Mouse (Mus musculus) forebrain, embryonic 16.5 days (tissue): ENCODE measurements around the gene Ipo13. TPM values are rescaled to one million over a fixed set of nuclear protein-coding genes. Genes with fewer than 3 reads are reported as not detected.
A peak's percentile ranks its signal among the peaks of the same experiment; 100 is the strongest.

ENCODE experiments used
- ATAC-seq: fragments of 200-750 bp; cut with Nextera tagmentation; 2 replicates; pipeline ENCODE4 v1.8.0; 2017; ENCODE audit warnings: mild to moderate bottlenecking, moderate library complexity
- H3K27ac ChIP-seq: fragments of 300-500 bp; sonication (generic); 2 replicates; pipeline ENCODE4 v1.5.1; 2014; ENCODE audit warnings: low read length, control low read depth
- H3K27me3 ChIP-seq: fragments of 300-500 bp; sonication (generic); replicated peaks from 2 replicates; pipeline ENCODE4 v1.6.1; 2014; ENCODE audit warnings: low read length; ENCODE audit not compliant: control insufficient read depth, insufficient read depth
- H3K36me3 ChIP-seq: fragments of 300-500 bp; sonication (generic); 2 replicates; pipeline ENCODE4 v1.6.1; 2014; ENCODE audit not compliant: control insufficient read depth, insufficient read depth
- H3K4me1 ChIP-seq: fragments of 300-500 bp; sonication (generic); replicated peaks from 2 replicates; pipeline ENCODE4 v1.6.1; 2014; ENCODE audit warnings: low read length; ENCODE audit not compliant: control insufficient read depth, insufficient read depth
- H3K4me2 ChIP-seq: fragments of 300-500 bp; sonication (generic); 2 replicates; pipeline ENCODE4 v1.6.1; 2014; ENCODE audit warnings: mild to moderate bottlenecking, low read length, control low read depth
- H3K4me3 ChIP-seq: fragments of 300-500 bp; sonication (generic); replicated peaks from 2 replicates; pipeline ENCODE4 v1.5.1; 2014; ENCODE audit warnings: mild to moderate bottlenecking, low read length, control low read depth
- H3K9ac ChIP-seq: fragments of 300-500 bp; sonication (generic); replicated peaks from 2 replicates; pipeline ENCODE4 v1.6.1; 2014; ENCODE audit warnings: low read depth, low read length, control low read depth
- H3K9me3 ChIP-seq: fragments of 300-500 bp; sonication (generic); 2 replicates; pipeline ENCODE4 v1.6.1; 2016; ENCODE audit warnings: low read length; ENCODE audit not compliant: control insufficient read depth
- WGBS: fragments of 180-500 bp; shearing (Covaris S2); extraction: QIAGEN DNeasy Blood & Tissue Kit; methylation state at CpG from one replicate; pipeline ENCODE4 v1.1.7; 2014; 5-methylcytosine and 5-hydroxymethylcytosine counted together
- polyA plus RNA-seq: library from polyadenylated mRNA; unstranded; fragments of >200 nt; fragmentation: Nextera tagmentation; extraction: Ambion mirVana; gene quantifications from 2 replicates; pipeline ENCODE4 v1.2.1, GENCODE M21; 2015

Ipo13 gene
- polyA plus RNA-seq, 1 experiment from 2014 or later = 79.9 TPM

- Histone ChIP-seq H3K36me3 (peaks cover 13% of the 10 kb centered on the region), H3K4me2 (no peak overlapping the region), H3K9ac (no peak overlapping the region), H3K27ac (no peak overlapping the region), H3K4me1 (peaks cover 31% of the 10 kb centered on the region), H3K9me3 (no peaks in the 10 kb centered on the region), H3K27me3 (no peaks in the 10 kb centered on the region), H3K4me3 (no peak overlapping the region)
- ATAC-seq = no peak
- 93% methylated on average over 15 of the region's 15 CpGs for WGBS
Observed at GRCm38 (mm10) chr4:117889471-117889870, 25.3 kb downstream of the Ipo13 start.

DNA sequence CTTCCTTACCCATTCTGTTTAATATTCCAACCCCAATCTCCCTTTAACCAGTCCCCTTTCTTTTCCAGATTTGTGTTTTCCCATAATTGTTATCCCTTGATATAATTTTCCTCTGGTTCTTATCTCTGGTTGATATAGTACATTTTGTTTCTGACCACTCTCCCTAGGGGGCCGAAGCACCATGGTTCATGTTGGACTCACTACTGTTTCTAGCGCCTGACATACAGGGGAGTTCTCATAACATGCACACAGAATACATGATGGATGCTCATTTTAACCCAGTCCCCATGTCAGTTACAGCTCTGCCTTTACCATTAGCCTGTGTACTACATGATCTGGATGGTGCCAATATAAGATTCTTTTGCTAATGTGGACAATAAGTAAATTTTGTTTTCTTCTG, 26.9 kb downstream of the Ipo13 start:
- H3K9ac ChIP-seq = no peak overlapping the region
- WGBS = 75% methylated on average over 2 of the region's 2 CpGs
- H3K4me1 ChIP-seq = peaks cover 42% of the 10 kb centered on the region
- no peak overlapping the region for H3K4me2 ChIP-seq
- no peak overlapping the region for H3K27ac ChIP-seq
- H3K36me3 ChIP-seq = peaks cover 11% of the 10 kb centered on the region
- H3K9me3 ChIP-seq = no peaks in the 10 kb centered on the region
- no peak for ATAC-seq
- H3K27me3 ChIP-seq = no peaks in the 10 kb centered on the region
- H3K4me3 ChIP-seq = no peak overlapping the region

DNA sequence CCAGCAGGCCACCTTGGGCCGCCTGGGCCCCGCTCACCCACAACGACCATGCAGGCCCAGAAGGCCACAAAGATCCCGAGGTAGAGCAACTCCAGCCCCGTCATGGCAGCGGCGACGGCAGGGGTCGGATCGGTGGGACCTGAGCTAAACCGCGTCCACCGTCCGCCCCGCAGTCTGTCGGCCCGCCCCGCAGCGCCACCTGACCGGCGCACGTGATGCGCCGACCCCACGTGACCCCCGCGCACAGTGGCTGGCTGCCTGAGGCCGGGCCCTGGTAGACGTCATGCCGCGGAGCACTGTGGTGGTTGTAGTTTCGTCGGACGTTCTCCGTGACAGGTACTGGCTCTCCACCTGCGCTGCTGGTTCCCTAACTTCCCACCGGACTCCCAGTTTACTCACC, 27.7 kb downstream of the Ipo13 start, which contains the start of gene Atp6v0b:
Gene Atp6v0b, minus strand, starts transcription at position 201 of the 400 bp plus-strand sequence.
- peak within 1 kb of the TSS; percentile 30; the same call in 1 of the 2 replicates for H3K27ac ChIP-seq
- H3K4me3 ChIP-seq = peak within 1 kb of the TSS; percentile 96
- ATAC-seq = peak; percentile 83
- H3K36me3 ChIP-seq = peaks cover 11% of the 10 kb centered on the region
- H3K4me2 ChIP-seq = peak within 1 kb of the TSS; percentile 95
- WGBS = 2% methylated on average over 37 of the region's 37 CpGs
- no peaks in the 10 kb centered on the region for H3K27me3 ChIP-seq
- H3K9me3 ChIP-seq = no peaks in the 10 kb centered on the region
- peak within 1 kb of the TSS; percentile 97 for H3K9ac ChIP-seq
- H3K4me1 ChIP-seq = peaks cover 44% of the 10 kb centered on the region

DNA sequence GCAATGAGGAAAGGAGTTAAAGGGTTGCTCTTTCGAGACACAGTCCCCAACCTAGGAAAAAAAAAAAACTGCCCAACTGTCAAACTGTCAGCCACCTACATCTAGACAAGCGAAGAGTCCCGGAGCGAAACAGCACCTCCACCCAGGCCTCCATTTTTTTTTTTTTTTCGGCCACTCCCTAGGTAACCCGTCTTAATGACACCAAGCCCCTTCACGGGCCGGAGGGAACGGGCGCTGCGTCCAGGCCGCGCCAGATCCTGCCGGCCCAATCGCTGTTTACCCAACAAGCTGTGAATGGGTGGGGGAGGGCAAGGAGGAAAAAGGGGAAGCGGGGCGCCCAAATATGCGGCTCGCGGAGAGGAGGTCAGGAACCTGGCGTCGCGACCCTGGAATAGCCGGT, 28.2 kb downstream of the Ipo13 start:
- H3K27me3 ChIP-seq = no peaks in the 10 kb centered on the region
- 2% methylated on average over 23 of the region's 24 CpGs for WGBS
- H3K4me3 ChIP-seq = peak overlapping the region; percentile 96
- H3K36me3 ChIP-seq = peaks cover 11% of the 10 kb centered on the region
- peak overlapping the region; percentile 97 for H3K9ac ChIP-seq
- peaks cover 49% of the 10 kb centered on the region for H3K4me1 ChIP-seq
- H3K27ac ChIP-seq = peak overlapping the region; percentile 30; the same call in 1 of the 2 replicates
- peak overlapping the region; percentile 95 for H3K4me2 ChIP-seq
- peak; percentile 2 for ATAC-seq
- H3K9me3 ChIP-seq = no peaks in the 10 kb centered on the region

GRCm38 (mm10) chr4:117885994-117886393, 28.8 kb downstream of the Ipo13 start:
- Histone ChIP-seq H3K4me3 (peak overlapping the region; percentile 96), H3K27me3 (no peaks in the 10 kb centered on the region), H3K9me3 (no peaks in the 10 kb centered on the region), H3K27ac (no peak overlapping the region), H3K4me1 (peaks cover 50% of the 10 kb centered on the region), H3K36me3 (peaks cover 11% of the 10 kb centered on the region), H3K4me2 (peak overlapping the region; percentile 95), H3K9ac (no peak overlapping the region; the same call in 1 of the 2 replicates)
- WGBS = 87% methylated on average over 9 of the region's 9 CpGs
- no peak for ATAC-seq

DNA sequence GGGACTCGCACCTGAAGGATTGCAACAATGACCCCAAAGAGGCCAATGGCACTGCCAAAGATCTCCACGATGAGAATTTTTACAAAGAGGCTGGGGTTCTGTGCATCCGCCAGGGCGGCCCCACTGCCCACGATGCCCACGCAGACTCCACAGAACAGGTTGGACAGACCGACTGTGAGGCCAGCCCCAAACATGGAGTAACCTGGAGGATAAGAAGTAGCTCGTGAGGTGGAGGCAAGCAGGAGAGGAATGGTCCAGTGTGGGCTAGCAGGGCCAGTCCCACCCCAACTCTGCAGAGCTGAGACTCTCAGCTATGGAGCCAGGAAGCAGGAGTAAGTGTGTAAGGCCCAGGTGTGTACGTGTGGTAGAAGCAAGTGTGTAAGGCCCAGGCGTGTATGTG, 29.7 kb downstream of the Ipo13 start:
- no peaks in the 10 kb centered on the region for H3K27me3 ChIP-seq
- no peak overlapping the region for H3K4me2 ChIP-seq
- no peaks in the 10 kb centered on the region for H3K9me3 ChIP-seq
- WGBS = 91% methylated on average over 10 of the region's 10 CpGs
- H3K9ac ChIP-seq = no peak overlapping the region
- peaks cover 13% of the 10 kb centered on the region for H3K36me3 ChIP-seq
- no peak overlapping the region for H3K4me3 ChIP-seq
- peaks cover 52% of the 10 kb centered on the region for H3K4me1 ChIP-seq
- ATAC-seq = no peak
- H3K27ac ChIP-seq = no peak overlapping the region

- peak overlapping the region; percentile 82 for H3K4me3 ChIP-seq
- H3K9me3 ChIP-seq = no peaks in the 10 kb centered on the region
- H3K27ac ChIP-seq = no peak overlapping the region
- peaks cover 9% of the 10 kb centered on the region; the same call in 1 of the 2 replicates for H3K36me3 ChIP-seq
- 100% methylated on average over 1 of the region's 1 CpGs for WGBS
- H3K9ac ChIP-seq = no peak overlapping the region
- H3K4me2 ChIP-seq = peak overlapping the region; percentile 74
- H3K4me1 ChIP-seq = peaks cover 53% of the 10 kb centered on the region
- no peak for ATAC-seq
- H3K27me3 ChIP-seq = no peaks in the 10 kb centered on the region
Observed at GRCm38 (mm10) chr4:117884146-117884545, 30.7 kb downstream of the Ipo13 start.

GRCm38 (mm10) chr4:117882701-117883691, 31.8 kb downstream of the Ipo13 start, which contains the start of gene B4galt2:
Gene B4galt2 (minus strand): TSS chr4:117883487.
- H3K36me3 ChIP-seq = peaks cover 9% of the 10 kb centered on the region; the same call in 1 of the 2 replicates
- H3K4me2 ChIP-seq = peak within 1 kb of the TSS; percentile 74
- peak within 1 kb of the TSS; percentile 95 for H3K9ac ChIP-seq
- under 1% methylated on average over 85 of the region's 103 CpGs for WGBS
- H3K4me3 ChIP-seq = peak within 1 kb of the TSS; percentile 82
- no peaks in the 10 kb centered on the region for H3K9me3 ChIP-seq
- peaks cover 53% of the 10 kb centered on the region for H3K4me1 ChIP-seq
- H3K27ac ChIP-seq = peak within 1 kb of the TSS; percentile 74
- peak; percentile 55 for ATAC-seq
- H3K27me3 ChIP-seq = no peaks in the 10 kb centered on the region

DNA sequence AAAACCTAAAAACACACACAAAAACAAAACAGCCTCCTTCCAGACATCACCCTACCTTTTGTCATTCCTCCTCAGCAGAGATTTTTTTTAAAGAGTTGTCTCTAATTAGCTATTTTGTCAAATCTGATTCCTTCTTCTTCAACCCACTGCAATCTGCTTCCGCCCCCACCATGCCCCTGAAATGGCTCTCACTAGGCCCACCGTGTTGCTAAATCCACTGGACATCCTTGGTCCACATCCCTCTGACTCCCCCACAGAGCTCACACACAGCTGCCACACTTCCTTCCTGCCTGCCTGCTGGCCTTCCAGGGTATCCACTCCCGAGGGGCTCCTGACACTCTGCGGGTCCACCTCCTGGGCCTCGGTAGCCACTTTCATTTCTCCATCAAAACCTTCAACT, 36.1 kb downstream of the Ipo13 start:
- 89% methylated on average over 5 of the region's 5 CpGs for WGBS
- H3K9ac ChIP-seq = no peak overlapping the region
- H3K36me3 ChIP-seq = peaks cover 29% of the 10 kb centered on the region
- peaks cover 27% of the 10 kb centered on the region for H3K4me1 ChIP-seq
- H3K27me3 ChIP-seq = no peaks in the 10 kb centered on the region
- H3K27ac ChIP-seq = no peak overlapping the region
- no peak overlapping the region for H3K4me3 ChIP-seq
- ATAC-seq = no peak
- no peaks in the 10 kb centered on the region for H3K9me3 ChIP-seq
- H3K4me2 ChIP-seq = no peak overlapping the region
